Mouse (Mus musculus) embryonic fibroblast, embryonic 13.5 days (primary cell): ENCODE measurements at regions not wholly inside any gene's neighbourhood (a gene's known extent, or its start where the extent isn't known, plus 50 kb on each side); places are given as distances from the start of the nearest gene placed in this dataset.

Experiments
- CTCF ChIP-seq: IDR thresholded peaks from 2 replicates; pipeline ENCODE4 v1.5.1; 2011; ENCODE audit warnings: mild to moderate bottlenecking, control low read depth, low read length, moderate library complexity, borderline replicate concordance; ENCODE audit not compliant: insufficient read depth
- POLR2A ChIP-seq: IDR thresholded peaks from 2 replicates; pipeline ENCODE4 v1.6.1; 2011; ENCODE audit warnings: low read depth, mild to moderate bottlenecking, control low read depth, low read length, moderate library complexity

- no peak for TF ChIP-seq CTCF
- TF ChIP-seq POLR2A = no peak
These were observed 478.4 kb upstream of the Lrrc4c start for GRCm38 (mm10) chr2:95839530-95839929.
